Mouse (Mus musculus) granulocyte monocyte progenitor cell, adult 5-6 weeks (primary cell): Measurements from ENCODE around the gene Mtap. TPM values are rescaled to one million over a fixed set of nuclear protein-coding genes. Genes with fewer than 3 reads are reported as not detected.

Source experiments
- ATAC-seq: replicated peaks from 2 replicates; pipeline ENCODE4 v1.8.0; 2016; ENCODE audit warnings: mild to moderate bottlenecking, moderate TSS enrichment, inconsistent platforms; ENCODE audit not compliant: poor library complexity, severe bottlenecking
- total RNA-seq, 2 experiments: library from RNA; stranded (forward) in 1 of 2; stranded (reverse) in 1 of 2; fragments of 200-712, 200-1000 nt in 1 of 2; fragments of >200 nt in 1 of 2; fragmentation: Nextera tagmentation in 1 of 2; gene quantifications; 2 replicates each; pipeline ENCODE4 v1.2.3; 2014 to 2017

Mtap gene
- total RNA-seq (2014; fragmentation: Nextera tagmentation) (30.9 and 45.8 TPM in 2 replicates), total RNA-seq (2017) (27.0 and 31.7 TPM in 2 replicates)

DNA sequence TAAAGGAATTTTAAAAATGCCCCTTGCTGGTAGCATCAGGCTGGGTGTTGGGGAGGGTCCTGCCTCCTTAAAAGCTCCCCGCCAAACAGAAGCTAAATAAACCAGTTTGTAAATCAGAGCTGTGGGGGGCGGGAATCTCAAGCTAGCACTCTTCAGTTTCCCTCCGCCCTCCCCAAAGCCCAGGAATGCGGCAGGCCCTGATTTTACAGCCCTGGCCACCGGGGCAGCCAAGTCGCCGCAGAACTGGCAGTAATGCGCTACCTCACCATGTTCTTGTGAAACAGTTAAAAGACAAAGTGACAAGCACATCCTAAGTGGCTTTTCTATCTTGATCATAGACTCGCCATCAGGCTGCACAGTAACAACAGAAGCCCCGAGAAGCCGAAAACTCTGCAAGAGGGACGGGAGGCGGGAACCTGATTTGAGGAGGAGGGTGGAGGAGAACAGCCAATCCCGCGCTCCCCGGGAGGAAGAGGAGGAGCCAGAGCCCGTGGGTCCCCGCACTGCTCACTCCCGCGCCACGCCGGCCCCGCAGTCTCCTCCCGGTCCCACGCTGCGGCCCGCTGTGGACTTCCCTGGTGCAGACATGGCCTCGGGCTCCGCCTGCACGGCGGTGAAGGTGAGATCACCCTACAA lies at the start of gene Mtap:
Gene Mtap, plus strand, starts transcription at position 217 of the 636 bp plus-strand sequence.
- peak; percentile 90 for ATAC-seq

DNA sequence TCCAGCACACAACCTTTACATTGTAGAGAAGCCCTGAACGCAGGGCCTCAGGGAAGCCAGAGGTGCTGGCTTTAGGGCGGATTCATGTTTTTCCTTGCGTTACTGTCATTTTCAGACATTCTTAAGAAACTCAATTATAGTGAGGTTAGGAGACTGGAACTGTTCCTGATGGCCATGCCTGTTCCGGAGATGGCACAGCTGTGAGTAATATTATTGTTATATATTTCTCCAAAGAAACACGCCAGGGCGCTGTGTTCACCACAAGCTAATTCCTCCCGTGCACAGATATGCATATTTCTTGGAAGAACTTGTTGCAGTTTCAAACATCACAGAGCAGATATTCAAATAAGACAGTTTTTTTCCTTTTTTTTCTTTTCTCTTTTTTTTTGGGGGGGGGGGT lies 47.8 kb upstream of the Mtap start:
- ATAC-seq = no peak

DNA sequence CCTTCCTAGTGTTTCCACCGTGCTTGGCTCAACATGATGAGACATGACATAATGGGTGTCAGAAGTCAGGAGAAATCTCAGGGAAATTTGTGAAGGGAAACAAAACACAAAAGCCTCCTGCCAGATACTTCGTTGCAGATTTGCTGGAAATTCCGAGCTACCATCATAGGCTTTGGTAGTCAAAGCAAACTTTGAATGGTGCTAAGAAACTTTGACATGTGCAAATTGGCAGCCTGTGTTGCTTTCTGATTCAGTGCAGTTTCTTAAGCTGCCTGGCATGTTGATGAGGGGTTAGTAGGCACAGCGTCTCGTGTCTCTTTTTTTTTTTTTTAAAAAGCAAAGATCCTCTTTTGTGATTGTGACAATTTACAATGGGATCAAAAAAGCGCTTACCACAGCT lies 46.7 kb upstream of the Mtap start:
- ATAC-seq = no peak

- ATAC-seq = no peak
Measured at GRCm38 (mm10) chr4:89092153-89092552, 44.8 kb upstream of the Mtap start.

DNA sequence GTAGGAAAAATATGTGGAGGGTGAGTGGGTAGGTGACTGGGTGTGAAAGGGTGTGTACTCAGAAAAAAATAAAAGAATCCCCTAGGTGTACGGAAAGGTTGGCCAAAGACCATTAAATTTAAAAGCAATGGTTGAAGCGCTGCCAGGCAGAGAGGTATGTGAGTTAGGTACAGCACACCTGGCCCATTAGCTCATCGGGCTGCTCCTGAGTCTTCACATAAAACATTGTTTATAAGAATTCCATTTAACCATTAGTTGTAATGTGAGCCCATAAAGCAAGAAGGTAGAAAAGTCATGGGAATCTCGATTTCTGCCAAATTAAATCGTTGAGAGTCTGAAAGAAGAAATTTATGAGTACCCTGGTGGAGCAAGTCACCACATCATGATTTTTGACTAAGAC lies 42.1 kb upstream of the Mtap start:
- ATAC-seq = no peak

DNA sequence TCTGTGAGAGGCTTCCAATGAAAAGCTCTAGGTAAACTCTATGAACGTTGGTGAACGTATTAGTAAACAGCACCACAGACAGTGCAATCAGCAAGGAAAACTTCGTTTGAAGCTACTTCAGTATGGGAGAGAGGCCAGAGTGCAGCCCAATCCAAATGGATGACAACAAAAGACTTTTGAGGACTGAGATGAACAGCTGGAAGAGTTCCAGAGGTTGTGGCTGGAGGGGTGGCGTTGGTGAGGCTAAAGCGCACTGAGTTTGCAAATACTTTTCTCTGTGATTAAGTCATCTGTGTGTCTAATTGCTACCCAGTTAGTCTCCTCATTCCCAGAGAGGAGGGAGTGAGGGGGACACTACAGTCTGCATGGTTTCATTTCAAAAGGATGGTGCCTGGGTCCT lies 38.7 kb upstream of the Mtap start:
- no peak for ATAC-seq

GRCm38 (mm10) chr4:89101276-89101675 lies 35.6 kb upstream of the Mtap start:
- ATAC-seq = no peak

GRCm38 (mm10) chr4:89102283-89102682 lies 34.6 kb upstream of the Mtap start:
- no peak for ATAC-seq

DNA sequence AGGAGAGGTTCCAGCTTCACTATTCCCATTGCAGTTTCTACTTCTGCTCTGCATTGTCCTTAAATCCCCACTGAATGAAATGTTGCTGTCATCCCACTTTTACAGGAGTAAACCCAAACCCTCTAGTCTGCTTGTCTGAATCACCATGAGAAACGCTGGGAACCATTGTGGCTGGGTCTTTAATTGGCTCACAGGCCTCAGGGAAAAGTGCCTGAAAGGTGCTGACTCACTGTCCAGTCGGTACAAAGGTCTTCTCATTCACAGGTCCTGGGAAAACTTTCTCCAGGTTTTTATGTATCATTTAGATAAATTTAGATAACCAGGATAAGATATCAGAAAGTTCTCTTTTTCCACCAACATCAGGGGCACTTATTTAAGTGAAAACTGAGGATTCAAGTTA lies 31.4 kb upstream of the Mtap start:
- no peak for ATAC-seq

DNA sequence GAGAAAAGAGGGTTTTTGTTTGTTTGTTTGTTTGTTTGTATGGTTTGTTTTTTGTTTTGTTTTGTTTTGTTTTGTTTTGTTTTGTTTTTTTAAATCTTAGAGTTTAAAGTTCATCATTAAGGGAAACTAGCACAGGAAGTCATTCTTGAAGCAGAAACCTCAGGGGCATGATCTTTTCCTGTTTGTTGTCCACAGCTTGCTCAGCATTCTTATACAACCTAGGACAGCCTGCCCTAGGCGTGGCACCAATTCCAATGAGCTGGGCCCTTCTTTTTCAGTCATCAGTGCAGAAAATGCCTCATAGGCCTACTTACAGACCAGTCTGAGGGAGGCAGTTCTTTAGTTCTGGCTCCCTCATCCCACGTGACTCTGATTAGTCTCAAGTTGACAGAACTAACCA lies 30.4 kb upstream of the Mtap start:
- ATAC-seq = no peak

- peak; percentile 63 for ATAC-seq
Measured at GRCm38 (mm10) chr4:89112168-89112710, 24.7 kb upstream of the Mtap start.

GRCm38 (mm10) chr4:89112782-89113181 lies 24.1 kb upstream of the Mtap start:
- ATAC-seq = peak; percentile 44; the same call in 1 of the 2 replicates

DNA sequence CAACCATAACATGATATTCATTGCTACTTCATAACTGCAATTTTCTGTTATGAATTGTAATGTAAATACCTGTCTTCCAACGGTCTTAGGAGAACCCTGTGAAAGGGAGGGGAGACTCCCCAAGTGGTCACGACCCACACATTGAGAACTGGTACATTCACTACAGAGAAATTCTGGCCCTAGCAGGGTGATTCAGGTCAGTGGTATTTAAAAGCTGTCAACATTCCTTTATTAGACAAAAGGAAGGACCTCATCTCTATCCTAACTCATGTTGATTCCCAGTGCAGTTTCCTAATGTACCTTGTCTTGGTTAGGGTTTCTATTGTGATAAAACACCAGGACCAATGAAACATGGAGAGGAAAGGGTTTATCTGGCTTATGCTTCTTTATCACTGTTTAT lies 20.9 kb upstream of the Mtap start:
- ATAC-seq = no peak

GRCm38 (mm10) chr4:89119900-89120299 lies 17.0 kb upstream of the Mtap start:
- ATAC-seq = peak; percentile 85

- peak; percentile 96 for ATAC-seq
Measured at GRCm38 (mm10) chr4:89120353-89120752, 16.6 kb upstream of the Mtap start.

- ATAC-seq = no peak
Measured at GRCm38 (mm10) chr4:89123446-89124243, 13.3 kb upstream of the Mtap start.

DNA sequence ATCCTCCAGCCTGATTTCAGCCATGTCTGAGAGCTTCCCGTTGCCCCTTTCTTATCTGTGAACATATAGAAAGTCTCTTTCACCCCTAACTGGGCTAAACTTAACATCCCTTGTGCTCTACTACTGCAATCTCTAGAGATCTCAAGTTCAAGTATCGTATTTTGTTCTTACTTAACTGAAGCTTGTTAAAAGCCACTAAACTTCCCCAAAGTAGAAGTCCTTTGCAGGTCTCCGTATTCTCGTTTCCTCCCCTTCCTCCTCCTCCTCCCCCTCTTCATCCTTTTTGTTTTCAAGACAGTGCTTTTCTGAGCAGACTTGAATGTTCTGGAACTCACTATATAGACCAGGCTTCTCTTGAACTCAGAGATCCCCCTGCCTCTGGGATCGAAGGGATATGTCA lies 9.2 kb upstream of the Mtap start:
- peak; percentile 32 for ATAC-seq

GRCm38 (mm10) chr4:89128080-89128936 lies 8.6 kb upstream of the Mtap start:
- ATAC-seq = peak; percentile 76

DNA sequence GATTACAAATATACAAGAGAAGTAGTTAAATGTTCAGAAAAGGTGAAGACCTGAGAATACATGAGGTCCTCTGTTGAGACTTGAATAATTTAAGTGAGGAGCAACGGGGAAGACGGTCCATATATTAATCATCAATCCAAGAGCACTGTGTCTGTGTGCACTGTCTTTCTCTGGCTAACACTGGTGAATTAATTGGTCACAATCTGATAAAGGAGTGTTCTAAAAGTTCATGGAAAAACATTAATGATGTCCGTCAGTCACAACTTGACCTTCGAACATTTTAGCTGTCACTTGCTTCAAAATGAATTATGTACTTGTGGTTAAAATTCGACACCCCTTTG lies 8.0 kb upstream of the Mtap start:
- no peak for ATAC-seq

GRCm38 (mm10) chr4:89129311-89129913 lies 7.5 kb upstream of the Mtap start:
- ATAC-seq = peak; percentile 69
